Mouse (Mus musculus) bone marrow, adult 2 months (tissue): ENCODE data around the gene Nup210.

Experiments
- CTCF ChIP-seq: fragments of 200-500 bp; IDR thresholded peaks from 2 replicates; pipeline ENCODE4 v1.5.1; 2011; ENCODE audit warnings: low read length, control low read depth; ENCODE audit not compliant: control insufficient read depth, insufficient read depth
- POLR2A ChIP-seq: fragments of 200-500 bp; IDR thresholded peaks from 2 replicates; pipeline ENCODE4 v1.6.1; 2011; ENCODE audit warnings: low read depth, mild to moderate bottlenecking, control low read depth, low read length, borderline replicate concordance; ENCODE audit not compliant: control insufficient read depth

GRCm38 (mm10) chr6:91057989-91058388 is 58.6 kb downstream of the Nup210 start:
- TF ChIP-seq POLR2A = no peak
- no peak for TF ChIP-seq CTCF
